Mouse (Mus musculus) granulocyte monocyte progenitor cell, adult 5-6 weeks (primary cell): Measurements from ENCODE around the gene Prrg2. TPM values are rescaled to one million over a fixed set of nuclear protein-coding genes. Genes with fewer than 3 reads are reported as not detected.

Experiments used
- ATAC-seq: replicated peaks from 2 replicates; pipeline ENCODE4 v1.8.0; 2016; ENCODE audit warnings: mild to moderate bottlenecking, moderate TSS enrichment, inconsistent platforms; ENCODE audit not compliant: poor library complexity, severe bottlenecking
- total RNA-seq, 2 experiments: library from RNA; stranded (forward) in 1 of 2; stranded (reverse) in 1 of 2; fragments of 200-712, 200-1000 nt in 1 of 2; fragments of >200 nt in 1 of 2; fragmentation: Nextera tagmentation in 1 of 2; gene quantifications; 2 replicates each; pipeline ENCODE4 v1.2.3; 2014 to 2017

Gene Prrg2
- total RNA-seq, 2 experiments from 2014 or later, result 4.8 to 6.8 TPM

DNA sequence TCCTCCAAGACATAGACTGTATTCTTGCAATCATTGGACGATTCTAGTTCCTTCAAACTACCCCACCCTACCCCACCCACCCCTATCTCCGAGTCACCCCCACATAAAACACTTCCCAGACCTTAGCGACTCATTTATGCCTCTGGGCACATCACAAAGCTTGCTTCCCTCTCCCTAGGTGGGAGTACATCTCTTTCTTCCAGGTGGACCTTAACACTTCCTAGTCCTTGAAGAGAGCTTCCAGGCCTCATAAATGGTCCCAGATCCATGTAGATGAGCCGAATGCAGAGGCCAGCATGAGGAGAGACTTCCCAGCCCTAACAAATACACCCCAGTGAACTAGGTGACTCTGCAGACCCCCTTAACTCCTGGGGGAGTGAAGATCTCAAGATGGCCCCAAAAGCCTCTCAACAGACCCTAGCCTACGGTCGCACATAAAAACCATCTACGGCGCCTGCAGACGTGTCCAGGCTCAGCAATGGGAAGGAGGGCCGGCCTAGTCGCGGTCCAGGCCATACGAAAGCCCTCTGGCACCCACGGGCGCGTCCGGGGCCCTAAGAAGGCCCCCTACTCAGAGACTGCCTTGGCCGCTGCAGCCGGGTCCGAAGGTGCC lies 47.0 kb downstream of the Prrg2 start:
- ATAC-seq, result no peak

DNA sequence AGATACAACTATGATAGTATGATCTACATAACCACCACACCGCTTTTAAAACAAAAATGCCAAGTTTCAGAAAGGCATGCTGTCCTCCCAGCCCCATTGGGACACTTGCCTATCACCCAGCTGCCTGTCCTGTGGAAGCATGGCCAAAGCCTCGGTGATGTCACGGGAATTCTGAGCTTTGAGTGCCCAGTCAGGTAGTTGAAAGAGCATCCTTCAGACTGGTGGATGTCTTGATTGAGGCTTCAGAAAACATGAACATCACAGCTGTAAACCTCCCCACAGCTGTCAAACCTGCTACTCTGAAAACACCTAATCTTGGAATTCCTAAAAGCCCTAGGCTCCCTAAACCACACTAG lies 48.4 kb downstream of the Prrg2 start:
- no peak for ATAC-seq

DNA sequence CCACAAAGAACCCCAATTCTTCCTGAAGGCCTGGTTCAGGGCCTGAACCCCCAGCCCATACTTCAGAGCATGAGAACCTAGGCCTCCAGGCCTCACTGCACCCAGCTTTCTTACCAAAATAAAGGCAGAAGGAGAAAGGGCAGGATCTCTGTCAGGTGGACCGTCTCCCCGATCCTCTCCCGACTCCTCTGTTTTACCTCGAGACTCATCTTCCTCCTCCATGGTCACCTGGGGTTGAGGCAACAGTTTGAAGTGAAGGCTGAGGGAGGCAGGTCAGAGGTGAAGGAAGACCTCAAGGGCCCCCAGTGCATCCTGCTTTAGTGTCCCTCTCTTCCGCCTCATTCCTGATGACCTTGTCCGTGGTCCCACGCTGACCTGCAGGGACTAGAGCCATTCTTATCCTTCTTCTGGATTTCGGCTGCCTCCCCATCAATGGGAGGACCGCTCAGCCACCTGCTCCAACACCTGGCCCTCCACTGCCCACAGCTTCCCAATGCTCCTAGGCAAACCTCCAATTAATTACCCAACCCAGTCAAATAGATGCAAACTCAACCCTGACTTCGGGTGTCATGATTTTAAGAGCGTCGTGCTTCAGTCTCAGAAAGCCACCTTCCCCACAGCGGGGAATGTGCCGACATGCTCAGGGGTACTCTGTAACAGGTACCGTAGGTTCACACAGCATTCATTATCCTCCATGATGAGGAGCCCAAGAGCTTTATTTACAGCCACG lies 48.9 kb downstream of the Prrg2 start:
- no peak for ATAC-seq

DNA sequence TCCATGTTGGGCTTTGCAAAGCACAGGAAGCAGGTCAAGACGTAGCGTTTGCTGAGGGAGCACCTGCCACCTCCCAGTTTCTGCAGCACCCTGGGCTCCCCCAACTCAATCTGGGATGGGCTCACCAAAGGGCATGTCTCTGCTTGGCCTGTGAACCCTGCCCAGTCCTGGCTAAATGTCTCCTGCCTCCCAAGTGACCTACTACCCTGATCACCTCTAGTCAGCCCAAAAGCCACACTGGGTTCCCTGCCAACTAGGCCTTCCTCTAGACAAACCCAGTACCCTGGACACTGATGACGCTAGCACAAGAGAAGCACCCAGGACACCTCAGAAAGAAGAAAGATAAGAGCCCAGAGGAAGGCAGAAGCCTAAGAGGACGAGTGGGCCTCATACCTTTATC lies 49.7 kb downstream of the Prrg2 start:
- ATAC-seq, result no peak

DNA sequence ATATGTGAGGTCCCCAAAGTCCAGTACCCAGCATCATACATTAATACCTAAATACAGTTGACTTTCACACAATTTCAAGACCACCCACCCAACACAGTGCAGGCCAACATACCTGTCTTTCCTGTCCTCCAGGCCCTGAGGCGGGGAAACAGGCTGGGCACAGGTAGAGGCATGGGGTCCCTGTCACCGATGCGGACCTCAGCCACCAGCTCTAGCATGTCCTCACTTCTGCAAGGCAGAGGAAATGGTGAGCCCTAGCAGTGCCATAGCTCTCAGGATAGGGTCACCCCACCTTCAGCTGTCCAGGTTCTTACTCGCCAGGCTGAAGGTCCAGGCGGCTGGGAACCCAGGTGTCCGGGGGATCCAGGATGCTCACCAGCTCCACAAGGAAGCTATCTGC lies 50.5 kb downstream of the Prrg2 start:
- ATAC-seq, result no peak

GRCm38 (mm10) chr7:45008411-45008810 lies 54.1 kb downstream of the Prrg2 start:
- ATAC-seq, result no peak

DNA sequence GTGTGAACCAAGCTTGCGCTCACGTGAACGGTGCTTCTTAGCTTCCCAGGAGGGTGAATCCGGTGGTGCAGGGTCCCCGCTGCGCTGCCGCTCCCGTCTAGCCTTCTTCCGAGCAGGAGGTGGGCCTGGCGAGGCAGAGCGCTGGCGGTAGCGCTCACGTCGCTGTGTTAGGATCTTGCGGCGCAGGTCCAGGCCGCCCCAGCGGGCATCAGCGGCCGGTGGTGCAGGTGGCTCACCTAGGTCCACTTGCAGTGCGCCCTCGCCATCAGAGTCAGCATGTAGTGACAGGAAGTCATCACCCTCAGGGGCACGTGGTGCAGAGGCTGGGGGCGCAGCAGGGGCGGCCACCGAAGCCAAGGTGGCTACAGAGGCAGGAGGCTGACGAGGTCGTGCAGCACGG lies 54.6 kb downstream of the Prrg2 start:
- ATAC-seq, result no peak

DNA sequence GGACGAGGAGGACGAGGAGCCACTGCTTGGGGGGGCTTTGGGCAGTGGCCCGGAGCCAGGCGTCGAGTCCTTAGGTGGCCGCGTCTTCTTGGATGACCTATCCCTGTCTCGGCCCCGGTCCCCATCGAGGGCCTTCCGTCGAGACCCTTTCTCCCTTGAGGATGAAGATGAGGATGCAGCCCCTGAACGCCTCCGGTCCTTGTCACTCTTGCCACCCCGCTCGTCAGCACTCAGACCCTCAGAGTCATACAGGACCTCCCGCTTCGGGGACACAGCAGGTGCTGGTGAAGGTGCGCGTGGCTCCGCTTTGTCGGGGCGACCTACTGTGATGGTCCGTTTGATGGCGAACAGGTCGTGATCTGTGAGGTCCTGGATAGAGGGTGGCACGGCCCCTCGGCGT lies 55.3 kb downstream of the Prrg2 start:
- ATAC-seq, result no peak

DNA sequence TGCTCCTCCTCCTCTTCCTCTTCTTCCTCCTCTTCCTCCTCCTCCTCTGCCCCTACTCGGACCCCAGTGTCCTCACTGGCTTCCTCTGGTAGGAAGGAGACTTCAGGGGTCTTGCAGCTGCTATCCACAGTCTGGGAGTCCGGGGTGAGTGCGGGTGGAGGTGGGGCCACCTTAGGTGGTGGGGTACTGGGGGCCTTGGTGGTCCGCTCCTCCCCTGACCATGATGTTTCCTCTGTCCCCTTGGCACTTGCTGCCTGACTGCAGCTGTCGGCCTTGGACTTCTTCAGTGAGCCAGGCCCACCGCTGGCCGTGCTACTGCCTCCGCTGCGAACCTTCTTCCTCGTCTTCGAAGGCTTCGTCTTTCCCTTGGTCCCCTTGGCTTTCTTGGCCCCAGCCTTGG lies 56.0 kb downstream of the Prrg2 start:
- ATAC-seq, result no peak

- no peak for ATAC-seq
Observed at GRCm38 (mm10) chr7:45005321-45005992, 57.0 kb downstream of the Prrg2 start.

DNA sequence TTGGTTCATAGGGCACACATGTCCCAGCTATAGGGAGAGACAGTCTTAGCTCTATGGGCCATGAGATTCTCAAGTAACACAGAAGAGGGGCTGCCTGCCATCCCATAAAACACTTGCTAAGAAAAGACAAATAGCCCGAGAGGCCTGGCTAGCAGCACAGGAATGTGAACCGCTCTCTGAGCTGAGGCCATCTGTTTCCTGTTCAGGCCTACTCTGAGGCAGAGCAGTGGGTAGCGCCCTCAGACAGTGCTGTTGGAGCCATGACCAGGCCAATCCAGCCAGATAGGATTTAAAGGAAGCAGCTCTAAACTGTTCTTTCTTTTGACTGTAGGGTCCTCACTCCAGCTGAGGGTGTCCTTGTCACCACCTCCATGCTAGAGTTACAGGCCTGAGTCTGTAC lies 57.9 kb downstream of the Prrg2 start:
- ATAC-seq, result no peak; the same call in 1 of the 2 replicates

Other genes with a start within 250 kb of the Prrg2 start
Only the 30 nearest of the 36 such genes appear.
- 61.3 and 65.7 TPM in 2 replicates for gene Pnkp, start 205.5 kb downstream of the Prrg2 start, total RNA-seq (2014; fragmentation: Nextera tagmentation)
- gene Pnkp, start 205.5 kb downstream of the Prrg2 start, total RNA-seq (2017), result 51.0 and 79.6 TPM in 2 replicates
- gene Ptov1, start 192.9 kb downstream of the Prrg2 start, total RNA-seq (2014; fragmentation: Nextera tagmentation), result 67.0 and 95.4 TPM in 2 replicates
- gene Ptov1, start 192.9 kb downstream of the Prrg2 start, total RNA-seq (2017), result 24.4 and 32.1 TPM in 2 replicates
- 26.7 and 51.2 TPM in 2 replicates for gene Med25, start 170.0 kb downstream of the Prrg2 start, total RNA-seq (2014; fragmentation: Nextera tagmentation)
- 9.2 and 15.6 TPM in 2 replicates for gene Med25, start 170.0 kb downstream of the Prrg2 start, total RNA-seq (2017)
- gene Fuz, start 166.6 kb downstream of the Prrg2 start, total RNA-seq (2014; fragmentation: Nextera tagmentation), result 13.6 TPM in 2 replicates
- 16.5 and 18.0 TPM in 2 replicates for gene Fuz, start 166.6 kb downstream of the Prrg2 start, total RNA-seq (2017)
- 40.8 and 84.2 TPM in 2 replicates for gene Ap2a1, start 133.2 kb downstream of the Prrg2 start, total RNA-seq (2014; fragmentation: Nextera tagmentation)
- gene Ap2a1, start 133.2 kb downstream of the Prrg2 start, total RNA-seq (2017), result 28.6 and 30.1 TPM in 2 replicates
- not detected in 2 replicates for gene Tsks, start 119.5 kb downstream of the Prrg2 start, total RNA-seq (2014; fragmentation: Nextera tagmentation)
- 0.17 TPM in 1 of 2 replicates, not detected in the other for gene Tsks, start 119.5 kb downstream of the Prrg2 start, total RNA-seq (2017)
- not detected in 2 replicates for gene Cpt1c, start 87.8 kb downstream of the Prrg2 start, total RNA-seq (2014; fragmentation: Nextera tagmentation)
- gene Cpt1c, start 87.8 kb downstream of the Prrg2 start, total RNA-seq (2017), result not detected in 2 replicates
- gene Prmt1, start 76.1 kb downstream of the Prrg2 start, total RNA-seq (2014; fragmentation: Nextera tagmentation), result 104 and 115 TPM in 2 replicates
- gene Prmt1, start 76.1 kb downstream of the Prrg2 start, total RNA-seq (2017), result 138 and 190 TPM in 2 replicates
- 76.6 and 105 TPM in 2 replicates for gene Irf3, start 65.0 kb downstream of the Prrg2 start, total RNA-seq (2014; fragmentation: Nextera tagmentation)
- gene Irf3, start 65.0 kb downstream of the Prrg2 start, total RNA-seq (2017), result 87.5 and 88.9 TPM in 2 replicates
- gene Bcl2l12, start 64.0 kb downstream of the Prrg2 start, total RNA-seq (2014; fragmentation: Nextera tagmentation), result 19.4 and 57.9 TPM in 2 replicates
- 18.4 and 32.9 TPM in 2 replicates for gene Bcl2l12, start 64.0 kb downstream of the Prrg2 start, total RNA-seq (2017)
- gene Scaf1, start 46.3 kb downstream of the Prrg2 start, total RNA-seq (2014; fragmentation: Nextera tagmentation), result 28.6 and 29.8 TPM in 2 replicates
- 15.7 and 17.8 TPM in 2 replicates for gene Scaf1, start 46.3 kb downstream of the Prrg2 start, total RNA-seq (2017)
- gene Rras, start 44.7 kb downstream of the Prrg2 start, total RNA-seq (2014; fragmentation: Nextera tagmentation), result 2.3 and 7.8 TPM in 2 replicates
- 1.0 and 1.4 TPM in 2 replicates for gene Rras, start 44.7 kb downstream of the Prrg2 start, total RNA-seq (2017)
- gene Prr12, start 9.8 kb downstream of the Prrg2 start, total RNA-seq (2014; fragmentation: Nextera tagmentation), result 21.1 and 29.6 TPM in 2 replicates
- 1.7 and 4.1 TPM in 2 replicates for gene Prr12, start 9.8 kb downstream of the Prrg2 start, total RNA-seq (2017)
- gene Nosip, start 248 bp downstream of the Prrg2 start, total RNA-seq (2014; fragmentation: Nextera tagmentation), result 42.2 and 57.2 TPM in 2 replicates
- 49.4 and 63.1 TPM in 2 replicates for gene Nosip, start 248 bp downstream of the Prrg2 start, total RNA-seq (2017)
- gene Rcn3, start 29.5 kb upstream of the Prrg2 start, total RNA-seq (2014; fragmentation: Nextera tagmentation), result 2.2 and 11.6 TPM in 2 replicates
- gene Rcn3, start 29.5 kb upstream of the Prrg2 start, total RNA-seq (2017), result 4.1 and 7.0 TPM in 2 replicates
- gene Fcgrt, start 41.2 kb upstream of the Prrg2 start, total RNA-seq (2014; fragmentation: Nextera tagmentation), result 2.1 and 3.8 TPM in 2 replicates
- gene Fcgrt, start 41.2 kb upstream of the Prrg2 start, total RNA-seq (2017), result 2.7 and 3.6 TPM in 2 replicates
- gene Rps11, start 61.8 kb upstream of the Prrg2 start, total RNA-seq (2014; fragmentation: Nextera tagmentation), result 3,834 and 4,027 TPM in 2 replicates
- 963 and 1,110 TPM in 2 replicates for gene Rps11, start 61.8 kb upstream of the Prrg2 start, total RNA-seq (2017)
- 3,523 and 3,605 TPM in 2 replicates for gene Rpl13a, start 66.1 kb upstream of the Prrg2 start, total RNA-seq (2014; fragmentation: Nextera tagmentation)
- gene Rpl13a, start 66.1 kb upstream of the Prrg2 start, total RNA-seq (2017), result 3,792 and 4,750 TPM in 2 replicates
- not detected in 2 replicates for gene Gm45713, start 73.6 kb upstream of the Prrg2 start, total RNA-seq (2014; fragmentation: Nextera tagmentation)
- gene Gm45713, start 73.6 kb upstream of the Prrg2 start, total RNA-seq (2017), result 0.10 and 0.13 TPM in 2 replicates
- gene Flt3l, start 73.8 kb upstream of the Prrg2 start, total RNA-seq (2014; fragmentation: Nextera tagmentation), result 7.4 and 8.2 TPM in 2 replicates
- 2.3 and 5.7 TPM in 2 replicates for gene Flt3l, start 73.8 kb upstream of the Prrg2 start, total RNA-seq (2017)
- gene Pih1d1, start 91.6 kb upstream of the Prrg2 start, total RNA-seq (2014; fragmentation: Nextera tagmentation), result 74.2 and 91.6 TPM in 2 replicates
- gene Pih1d1, start 91.6 kb upstream of the Prrg2 start, total RNA-seq (2017), result 48.8 and 58.4 TPM in 2 replicates
- 53.4 and 59.8 TPM in 2 replicates for gene Aldh16a1, start 91.9 kb upstream of the Prrg2 start, total RNA-seq (2014; fragmentation: Nextera tagmentation)
- 31.2 and 42.5 TPM in 2 replicates for gene Aldh16a1, start 91.9 kb upstream of the Prrg2 start, total RNA-seq (2017)
- gene Slc17a7, start 101.3 kb upstream of the Prrg2 start, total RNA-seq (2014; fragmentation: Nextera tagmentation), result 0.17 TPM in 1 of 2 replicates, not detected in the other
- not detected in 2 replicates for gene Slc17a7, start 101.3 kb upstream of the Prrg2 start, total RNA-seq (2017)
- gene Gfy, start 116.9 kb upstream of the Prrg2 start, total RNA-seq (2014; fragmentation: Nextera tagmentation), result not detected in 2 replicates
- not detected in 2 replicates for gene Gfy, start 116.9 kb upstream of the Prrg2 start, total RNA-seq (2017)
- not detected in 2 replicates for gene Pth2, start 118.3 kb upstream of the Prrg2 start, total RNA-seq (2014; fragmentation: Nextera tagmentation)
- gene Pth2, start 118.3 kb upstream of the Prrg2 start, total RNA-seq (2017), result not detected in 2 replicates
- gene Ccdc155, start 142.2 kb upstream of the Prrg2 start, total RNA-seq (2014; fragmentation: Nextera tagmentation), result not detected in 2 replicates
- gene Ccdc155, start 142.2 kb upstream of the Prrg2 start, total RNA-seq (2017), result 0.26 and 0.67 TPM in 2 replicates
- gene Dkkl1, start 149.5 kb upstream of the Prrg2 start, total RNA-seq (2014; fragmentation: Nextera tagmentation), result 2.3 and 9.5 TPM in 2 replicates
- gene Dkkl1, start 149.5 kb upstream of the Prrg2 start, total RNA-seq (2017), result 0.77 TPM in 1 of 2 replicates, not detected in the other
- 0.62 TPM in 1 of 2 replicates, not detected in the other for gene Tead2, start 153.1 kb upstream of the Prrg2 start, total RNA-seq (2014; fragmentation: Nextera tagmentation)
- not detected in 2 replicates for gene Tead2, start 153.1 kb upstream of the Prrg2 start, total RNA-seq (2017)
- gene Cd37, start 176.4 kb upstream of the Prrg2 start, total RNA-seq (2014; fragmentation: Nextera tagmentation), result 104 and 177 TPM in 2 replicates
- gene Cd37, start 176.4 kb upstream of the Prrg2 start, total RNA-seq (2017), result 59.5 and 69.2 TPM in 2 replicates
- not detected in 2 replicates for gene Slc6a16, start 178.4 kb upstream of the Prrg2 start, total RNA-seq (2014; fragmentation: Nextera tagmentation)
- not detected in 2 replicates for gene Slc6a16, start 178.4 kb upstream of the Prrg2 start, total RNA-seq (2017)